Comparison of ENCODE assay signal across 11 mouse cellular contexts in the genomic region with DNA sequence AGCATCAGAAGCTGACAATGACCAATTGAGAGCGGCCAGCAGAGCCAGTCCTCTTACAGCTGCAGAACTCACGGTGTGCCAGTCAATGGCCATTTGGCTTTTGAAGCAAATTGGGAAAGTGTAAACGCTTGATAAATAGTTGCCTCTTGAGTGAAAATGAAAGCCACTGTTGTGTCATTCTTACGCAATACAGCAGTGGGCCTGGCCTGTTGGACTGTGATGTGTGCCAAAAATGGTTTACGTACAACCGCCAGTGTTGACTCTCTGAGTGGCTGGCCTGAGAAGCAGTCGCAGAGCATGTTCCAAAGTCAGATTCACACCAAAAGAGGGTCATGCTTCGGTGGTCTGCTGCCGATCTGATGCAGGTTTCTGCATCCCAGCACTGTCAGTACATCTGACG. TPM values are rescaled to one million over a fixed set of nuclear protein-coding genes. Genes with fewer than 3 reads are reported as not detected.
DNase-seq lines count a peak whose midpoint lies in the region; ATAC-seq and TF ChIP-seq lines count a peak whose summit lies in the region.
"Had no signal": no experiment of that assay in that cellular context is flagged by ENCODE, and none has a peak within 500 bp of the region (broad histone marks: within the 10 kb centered on the region; RNA-seq: fewer than 3 reads in every experiment).

No protein-coding gene starts in this region.

- no peak overlapping the region for H3K4me2 ChIP-seq in heart, postnatal 0 days (ENCODE audit: low read depth, low read length)
- H3K4me2 ChIP-seq: limb, embryonic 13.5 days had no signal

- no peak for TF ChIP-seq EP300 in heart, postnatal 0 days (IDR thresholded peaks at IDR 0.05; ENCODE audit: low read depth)

- H3K9ac ChIP-seq in heart, postnatal 0 days (replicated peaks; ENCODE audit: low read depth, low read length) = no peak overlapping the region
- H3K9ac ChIP-seq: limb, embryonic 13.5 days had no signal

- H3K27me3 ChIP-seq in heart, postnatal 0 days (ENCODE audit: control insufficient read depth, insufficient read depth, low read length) = no peaks in the 10 kb centered on the region
- H3K27me3 ChIP-seq in C2C12 (ENCODE audit: control insufficient read depth, insufficient read depth, insufficient read length) = no peaks in the 10 kb centered on the region
- H3K27me3 ChIP-seq: limb, embryonic 13.5 days had no signal

- peaks cover 100% of the 10 kb centered on the region for H3K79me2 ChIP-seq in C2C12 (ENCODE audit: control insufficient read depth, insufficient read depth)

- no peak overlapping the region for H3ac ChIP-seq in C2C12 (ENCODE audit: control insufficient read depth, insufficient read length, low read depth)

- H3K27ac ChIP-seq in heart, postnatal 0 days (ENCODE audit: low read depth) = no peak overlapping the region
- H3K27ac ChIP-seq: limb, embryonic 13.5 days had no signal

- intact Hi-C loops in heart, postnatal 10 days (cut with DNase I) = no loop called here

- DNase-seq in heart, postnatal 0 days (ENCODE audit: low spot score) = peak; percentile 25
- no peak for DNase-seq in heart, postnatal 10 days
- peak; percentile 75 for DNase-seq in gonadal fat pad, adult 2 months (ENCODE audit: low read depth)
- DNase-seq in urinary bladder, postnatal 25 days (ENCODE audit: low spot score) = no peak
- DNase-seq: thymus, postnatal 14 days had no signal

- H3K4me3 ChIP-seq in heart, postnatal 0 days (ENCODE audit: low read depth, low read length) = no peak overlapping the region
- H3K4me3 ChIP-seq in C2C12 (ENCODE audit: insufficient read depth, poor library complexity, severe bottlenecking) = no peak overlapping the region
- H3K4me3 ChIP-seq: limb, embryonic 13.5 days had no signal

- no peak for TF ChIP-seq CTCF in heart, postnatal 0 days (IDR thresholded peaks at IDR 0.05; ENCODE audit: low read depth)
- no peak for TF ChIP-seq CTCF in C2C12 (IDR thresholded peaks at IDR 0.05; ENCODE audit: control insufficient read depth, insufficient read depth, insufficient read length)

- H3K36me3 ChIP-seq in heart, postnatal 0 days (replicated peaks; ENCODE audit: control insufficient read depth, insufficient read depth, low read length) = no peaks in the 10 kb centered on the region
- H3K36me3 ChIP-seq in C2C12 (ENCODE audit: control insufficient read depth, insufficient read depth) = peaks cover 5% of the 10 kb centered on the region
- H3K36me3 ChIP-seq: limb, embryonic 13.5 days had no signal

- H3K9me3 ChIP-seq in heart, postnatal 0 days (replicated peaks; ENCODE audit: control insufficient read depth, low read length) = no peaks in the 10 kb centered on the region
- H3K9me3 ChIP-seq: G1E; limb, embryonic 13.5 days had no signal

- peaks cover 86% of the 10 kb centered on the region for H3K79me3 ChIP-seq in C2C12 (ENCODE audit: low read depth)

- ATAC-seq in heart, postnatal 0 days (ENCODE audit: insufficient read depth, low read depth) = no peak
- ATAC-seq in megakaryocyte, adult 5-6 weeks (ENCODE audit: poor library complexity, severe bottlenecking) = peak; percentile 77
- ATAC-seq in inflammation-experienced regulatory T-cells, adult 6 months = no peak
- ATAC-seq in erythroblast, adult 5-6 weeks (replicated peaks; ENCODE audit: low FRiP score, poor library complexity, severe bottlenecking) = no peak

- H3K4me1 ChIP-seq in heart, postnatal 0 days (ENCODE audit: control insufficient read depth, insufficient read depth) = peaks cover 18% of the 10 kb centered on the region

- 77% methylated on average over 10 of the region's 10 CpGs for WGBS in heart, postnatal 0 days

TF ChIP-seq in C2C12, 6 proteins besides CTCF, POLR2A, EP300 and RAD21:
- TF ChIP-seq CEBPB (IDR thresholded peaks at IDR 0.05; ENCODE audit: low read depth) (peak; percentile 41), MYOD1 (IDR thresholded peaks at IDR 0.05; ENCODE audit: control insufficient read depth, insufficient read length, low read depth) (no peak), FOSL1 (IDR thresholded peaks at IDR 0.05; ENCODE audit: insufficient read depth, low read length, poor library complexity, severe bottlenecking) (no peak)

RNA-seq across cellular contexts. Expression of a gene that starts 17.7 kb away (rescaled TPM):
- total RNA-seq in heart, postnatal 0 days (2014; rRNA removed; ENCODE audit: low replicate concordance) = 23.6 and 32.7 TPM in 2 replicates
- 5.9 and 6.2 TPM in 2 replicates for polyA plus RNA-seq in heart, postnatal 0 days (2015; fragmentation: Nextera tagmentation; extraction: Ambion mirVana)
- total RNA-seq in heart, postnatal 10 days (2021) = 10 to 100 TPM; 21.6 to 26.7 TPM
- 19.5 TPM for polyA plus RNA-seq in C2C12 (2012; fragmentation: generic; extraction: Trizol)
- 41.8 and 47.4 TPM in 2 replicates for polyA plus RNA-seq in gonadal fat pad, adult 2 months (2012; rRNA removed)
- 25.3 and 31.1 TPM in 2 replicates for total RNA-seq in megakaryocyte, adult 5-6 weeks (2015)
- total RNA-seq in megakaryocyte, adult 5-6 weeks (2017) = 23.3 and 24.0 TPM in 2 replicates
- polyA plus RNA-seq in inflammation-experienced regulatory T-cells, adult 6 months (2017; shearing (Covaris generic)) = 10 to 100 TPM in 2 of 3 experiments, 1 to 10 TPM in 1; 9.7 to 19.8 (median 17.5) TPM
- total RNA-seq in erythroblast, adult 5-6 weeks (2015; ENCODE audit: low replicate concordance) = 39.6 and 51.6 TPM in 2 replicates
- 50.6 and 66.1 TPM in 2 replicates for total RNA-seq in erythroblast, adult 5-6 weeks (2017; ENCODE audit: low replicate concordance)

RNA-seq across cellular contexts. Expression of a gene that starts 27.4 kb away (rescaled TPM):
- total RNA-seq in heart, postnatal 0 days (2014; rRNA removed; ENCODE audit: low replicate concordance) = 31.1 and 36.3 TPM in 2 replicates
- 38.5 and 41.4 TPM in 2 replicates for polyA plus RNA-seq in heart, postnatal 0 days (2015; fragmentation: Nextera tagmentation; extraction: Ambion mirVana)
- 10 to 100 TPM; 40.3 to 44.8 TPM for total RNA-seq in heart, postnatal 10 days (2021)
- 14.7 TPM for polyA plus RNA-seq in C2C12 (2012; fragmentation: generic; extraction: Trizol)
- polyA plus RNA-seq in gonadal fat pad, adult 2 months (2012; rRNA removed) = 26.6 and 27.5 TPM in 2 replicates
- total RNA-seq in megakaryocyte, adult 5-6 weeks (2015) = 23.3 and 24.6 TPM in 2 replicates
- 43.2 and 46.4 TPM in 2 replicates for total RNA-seq in megakaryocyte, adult 5-6 weeks (2017)
- polyA plus RNA-seq in inflammation-experienced regulatory T-cells, adult 6 months (2017; shearing (Covaris generic)) = 10 to 100 TPM; 83.6 to 88.9 (median 84.8) TPM
- total RNA-seq in erythroblast, adult 5-6 weeks (2015; ENCODE audit: low replicate concordance) = 9.0 and 13.6 TPM in 2 replicates
- 25.9 and 26.5 TPM in 2 replicates for total RNA-seq in erythroblast, adult 5-6 weeks (2017; ENCODE audit: low replicate concordance)

Comparison
In these comparisons a context has a peak if more than half of its experiments do, and no peak if none do; other contexts are left out.
1. DNase-seq: peak in heart, postnatal 0 days (single experiment) and gonadal fat pad, adult 2 months (single experiment); none in heart, postnatal 10 days (0 of 2) and urinary bladder, postnatal 25 days (single experiment).